Mouse (Mus musculus): ENCODE measurements at regions not wholly inside any gene's neighbourhood (a gene's known extent, or its start where the extent isn't known, plus 50 kb on each side); places are given as distances from the start of the nearest gene placed in this dataset.

DNA sequence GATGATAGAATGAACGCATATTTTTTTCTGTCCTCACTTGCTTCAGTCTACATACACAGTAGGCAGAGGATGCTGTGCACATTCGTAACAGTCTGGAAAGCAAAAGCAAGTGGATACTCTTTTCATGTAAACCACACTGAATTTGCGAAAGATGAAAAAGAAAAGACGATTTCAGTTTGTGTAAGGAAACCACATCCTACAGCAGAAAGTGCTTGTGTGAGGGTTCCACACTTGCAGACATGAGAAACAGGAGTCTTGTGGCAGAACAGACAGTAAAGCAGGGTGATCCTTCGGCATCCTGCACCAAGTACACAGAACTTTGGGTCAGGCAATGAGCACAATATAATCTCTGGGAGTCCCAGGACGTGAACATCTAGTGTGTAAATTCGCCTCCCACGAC, 223.2 kb downstream of the Pmp22 start:
- TF ChIP-seq POLR2A (IDR thresholded peaks at IDR 0.05; ENCODE audit: borderline replicate concordance, control insufficient read depth, low read depth, low read length) (no peak), CTCF (IDR thresholded peaks at IDR 0.05; ENCODE audit: control insufficient read depth, insufficient read depth, low read length) (no peak)

Data from bone marrow, adult 2 months (tissue).